Comparison of ENCODE assay signal across 8 mouse cellular contexts in the genomic region with DNA sequence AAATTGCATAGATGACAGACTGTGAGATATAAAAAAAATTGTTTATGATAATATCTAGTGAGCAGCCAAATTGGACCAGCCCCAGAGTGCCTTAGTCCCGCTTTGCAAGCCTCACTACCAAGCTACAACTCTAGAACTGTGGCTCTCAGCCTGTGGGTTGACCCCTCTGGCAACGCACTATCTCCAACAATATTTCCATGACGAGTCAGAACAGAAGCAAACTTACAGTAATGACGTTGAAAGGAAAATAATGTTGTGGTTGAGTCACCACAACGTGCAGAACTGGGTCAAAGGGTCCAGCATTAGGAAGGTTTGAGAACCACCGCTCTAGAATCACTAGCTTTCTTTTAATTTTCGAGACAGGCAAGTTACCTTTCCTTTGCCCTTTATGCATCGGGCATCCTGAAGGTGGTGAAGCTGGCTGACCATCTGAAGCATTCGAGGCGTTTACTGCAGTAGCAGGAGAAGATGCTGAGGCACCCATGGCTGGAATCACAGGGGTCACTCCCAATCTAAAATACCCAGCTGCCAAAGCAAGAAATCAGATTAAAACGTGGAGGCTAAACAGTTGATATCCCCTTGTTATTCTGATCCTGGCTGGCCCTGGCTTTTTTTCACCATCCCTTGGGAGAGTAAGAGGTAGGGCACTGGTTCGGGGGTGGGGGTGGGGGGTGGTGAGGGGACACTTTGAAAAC. TPM values are rescaled to one million over a fixed set of nuclear protein-coding genes. Genes with fewer than 3 reads are reported as not detected.
DNase-seq lines count a peak whose midpoint lies in the region; ATAC-seq and TF ChIP-seq lines count a peak whose summit lies in the region.

No protein-coding gene starts in this region.

- peak overlapping the region; percentile 62 for H3K4me3 ChIP-seq in left cerebral cortex, adult 2 months
- peak overlapping the region; percentile 86 for H3K4me3 ChIP-seq in bone marrow, adult 2 months (replicated peaks; ENCODE audit: control insufficient read depth, low read depth, low read length)
- H3K4me3 ChIP-seq in hindbrain, embryonic 14.5 days (replicated peaks; ENCODE audit: low read length), result peak overlapping the region; percentile 58
- H3K4me3 ChIP-seq in midbrain, embryonic 12.5 days, result peak overlapping the region; percentile 64

- H3K4me1 ChIP-seq in bone marrow, adult 2 months (ENCODE audit: control insufficient read depth, insufficient read depth, low read length), result no peaks in the 10 kb centered on the region; the same call in 1 of the 2 replicates
- peaks cover 6% of the 10 kb centered on the region; the same call in 1 of the 2 replicates for H3K4me1 ChIP-seq in hindbrain, embryonic 14.5 days (replicated peaks; ENCODE audit: control insufficient read depth, insufficient read depth, low read length)
- 0 out of 2 replicates have a peak, but pooled peaks cover 6% of the 10 kb centered on the region for H3K4me1 ChIP-seq in midbrain, embryonic 12.5 days

- H3K9ac ChIP-seq in hindbrain, embryonic 14.5 days, result peak overlapping the region; percentile 73
- H3K9ac ChIP-seq in midbrain, embryonic 12.5 days (replicated peaks), result peak overlapping the region; percentile 61

- no peaks in the 10 kb centered on the region; the same call in none of the 2 replicates for H3K36me3 ChIP-seq in hindbrain, embryonic 14.5 days (replicated peaks; ENCODE audit: control insufficient read depth, insufficient read depth)
- H3K36me3 ChIP-seq in midbrain, embryonic 12.5 days, result no peaks in the 10 kb centered on the region

- intact Hi-C loops in left cerebral cortex, adult 2 months (cut with DNase I), result no loop called here
- intact Hi-C loops in left cerebral cortex, postnatal 10 days (cut with DNase I), result no loop called here
- intact Hi-C loops in left cerebral cortex, postnatal 25 days (cut with DNase I), result loop anchor here (2.0 kb wide), 1 partner anchor 646 kb away; a partner anchor contains a TSS

- H3K9me3 ChIP-seq in hindbrain, embryonic 14.5 days (ENCODE audit: control insufficient read depth, low read length), result no peaks in the 10 kb centered on the region
- H3K9me3 ChIP-seq in midbrain, embryonic 12.5 days, result no peaks in the 10 kb centered on the region

- no peaks in the 10 kb centered on the region for H3K27me3 ChIP-seq in hindbrain, embryonic 14.5 days (ENCODE audit: control insufficient read depth, insufficient read depth, low read length)
- peaks cover 4% of the 10 kb centered on the region for H3K27me3 ChIP-seq in midbrain, embryonic 12.5 days

- H3K4me2 ChIP-seq in hindbrain, embryonic 14.5 days (replicated peaks), result peak overlapping the region; percentile 51
- peak overlapping the region; percentile 52 for H3K4me2 ChIP-seq in midbrain, embryonic 12.5 days (replicated peaks)

- no peak overlapping the region for H3K27ac ChIP-seq in left cerebral cortex, adult 2 months
- H3K27ac ChIP-seq in bone marrow, adult 2 months (ENCODE audit: control insufficient read depth, insufficient read depth, low read depth, low read length, poor library complexity), result no peak overlapping the region
- 0 out of 2 replicates have a peak overlapping the region, but pooled peaks have one; percentile 79 for H3K27ac ChIP-seq in hindbrain, embryonic 14.5 days
- H3K27ac ChIP-seq in midbrain, embryonic 12.5 days (replicated peaks), result no peak overlapping the region

- ATAC-seq in hindbrain, embryonic 14.5 days (ENCODE audit: low FRiP score), result no peak
- no peak for ATAC-seq in midbrain, embryonic 12.5 days (ENCODE audit: low FRiP score, low read depth)
- ATAC-seq in frontal cortex, adult (ENCODE audit: low TSS enrichment), result no peak

- no peak for DNase-seq in left cerebral cortex, adult 2 months (ENCODE audit: extremely low spot score in 1 of 2, low spot score in 2 of 2)
- DNase-seq in left cerebral cortex, postnatal 10 days (ENCODE audit: extremely low spot score in 1 of 2, low spot score in 2 of 2), result no peak
- no peak for DNase-seq in hindbrain, embryonic 14.5 days (ENCODE audit: low spot score)
- no peak for DNase-seq in cerebellum, adult 18-20 months
- DNase-seq in left cerebral cortex, postnatal 25 days (ENCODE audit: low spot score in 2 of 2), result no peak

- TF ChIP-seq CTCF in left cerebral cortex, adult 2 months (IDR thresholded peaks at IDR 0.05), result no peak
- no peak for TF ChIP-seq CTCF in bone marrow, adult 2 months (IDR thresholded peaks at IDR 0.05; ENCODE audit: control insufficient read depth, insufficient read depth, low read length)

- TF ChIP-seq POLR2A in bone marrow, adult 2 months (IDR thresholded peaks at IDR 0.05; ENCODE audit: borderline replicate concordance, control insufficient read depth, low read depth, low read length), result no peak

- 33% methylated on average over 12 of the region's 12 CpGs for WGBS in bone marrow, adult 2 months
- WGBS in hindbrain, embryonic 14.5 days, result 65% methylated on average over 12 of the region's 12 CpGs
- WGBS in midbrain, embryonic 12.5 days, result 65% methylated on average over 12 of the region's 12 CpGs

RNA-seq across cellular contexts. Expression of a gene that starts 1.0 kb away (rescaled TPM):
- 10 to 100 TPM; 24.0 to 24.4 TPM for total RNA-seq in left cerebral cortex, adult 2 months (2021)
- 10 to 100 TPM; 31.4 to 33.9 TPM for total RNA-seq in left cerebral cortex, postnatal 10 days (2021)
- polyA plus RNA-seq in bone marrow, adult 2 months (2011; ENCODE audit: insufficient read depth, insufficient read length, low replicate concordance, missing spikeins), result 2.4 and 4.8 TPM in 2 replicates
- polyA plus RNA-seq in hindbrain, embryonic 14.5 days (2014; fragmentation: Nextera tagmentation; extraction: Ambion mirVana), result 40.6 and 44.8 TPM in 2 replicates
- polyA plus RNA-seq in midbrain, embryonic 12.5 days (2016; fragmentation: Nextera tagmentation; extraction: Ambion mirVana), result 51.4 and 53.3 TPM in 2 replicates
- total RNA-seq in left cerebral cortex, postnatal 25 days (2021), result 10 to 100 TPM; 26.0 to 26.4 TPM
